Mouse (Mus musculus) heart, adult 9 months (tissue): Measurements from ENCODE around the gene Ubash3a.

Source experiments
- DNase-seq, 2 experiments: peaks; one replicate each; pipeline ENCODE4 v3.0.0; 2022; ENCODE audit warnings: low spot score in 2 of 2

Gene Ubash3a

GRCm38 (mm10) chr17:31279541-31279940 is 71.9 kb downstream of the Ubash3a start:
- DNase-seq = no peak

DNA sequence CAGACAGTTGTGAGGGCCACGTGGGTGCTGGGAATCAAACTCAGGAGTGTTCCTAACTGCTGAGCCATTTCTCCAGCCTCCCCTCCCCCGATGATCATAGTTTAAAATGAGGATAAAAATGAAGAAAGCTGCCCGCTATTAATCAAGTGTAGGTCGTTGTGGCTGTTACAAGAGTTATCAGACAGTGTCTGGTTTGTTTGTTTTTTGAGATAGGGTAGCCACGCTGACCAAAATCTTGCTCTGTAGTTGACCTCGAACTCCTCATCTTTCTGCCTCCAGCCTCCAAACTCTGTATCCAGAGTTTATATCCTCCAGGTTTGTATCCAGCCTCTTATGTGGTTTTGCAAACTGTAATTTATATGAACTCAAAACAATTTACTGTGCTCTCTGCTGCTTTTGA is 72.6 kb downstream of the Ubash3a start:
- no peak for DNase-seq

- no peak for DNase-seq
Observed at GRCm38 (mm10) chr17:31281830-31282686, 74.4 kb downstream of the Ubash3a start.

GRCm38 (mm10) chr17:31282687-31283053 is 75.0 kb downstream of the Ubash3a start:
- no peak for DNase-seq

GRCm38 (mm10) chr17:31285867-31286266 is 78.2 kb downstream of the Ubash3a start:
- DNase-seq = no peak

- DNase-seq = no peak
Observed at GRCm38 (mm10) chr17:31286492-31286891, 78.8 kb downstream of the Ubash3a start, which contains the start of gene Slc37a1. Slc37a1 (plus strand) TSS chr17:31286792.

DNA sequence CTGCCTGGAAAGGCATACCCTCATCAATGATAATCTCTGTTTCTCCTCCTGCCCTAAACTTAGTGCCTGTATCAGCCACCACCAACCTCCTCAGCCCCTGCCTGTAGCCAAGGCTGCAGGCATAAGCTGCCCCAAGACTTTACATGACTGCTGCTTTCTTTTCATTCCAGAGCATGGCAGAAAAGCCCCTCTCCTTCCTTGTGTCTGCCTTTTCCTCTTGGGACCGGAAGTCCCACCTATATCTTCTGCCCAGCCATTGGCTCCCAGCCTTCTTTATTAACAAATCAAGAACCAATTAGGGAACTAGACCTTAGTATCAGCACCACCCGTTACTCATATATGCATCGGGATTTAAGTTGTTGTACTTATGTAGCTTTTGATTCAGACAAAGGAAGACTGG is 79.5 kb downstream of the Ubash3a start:
- no peak for DNase-seq

DNA sequence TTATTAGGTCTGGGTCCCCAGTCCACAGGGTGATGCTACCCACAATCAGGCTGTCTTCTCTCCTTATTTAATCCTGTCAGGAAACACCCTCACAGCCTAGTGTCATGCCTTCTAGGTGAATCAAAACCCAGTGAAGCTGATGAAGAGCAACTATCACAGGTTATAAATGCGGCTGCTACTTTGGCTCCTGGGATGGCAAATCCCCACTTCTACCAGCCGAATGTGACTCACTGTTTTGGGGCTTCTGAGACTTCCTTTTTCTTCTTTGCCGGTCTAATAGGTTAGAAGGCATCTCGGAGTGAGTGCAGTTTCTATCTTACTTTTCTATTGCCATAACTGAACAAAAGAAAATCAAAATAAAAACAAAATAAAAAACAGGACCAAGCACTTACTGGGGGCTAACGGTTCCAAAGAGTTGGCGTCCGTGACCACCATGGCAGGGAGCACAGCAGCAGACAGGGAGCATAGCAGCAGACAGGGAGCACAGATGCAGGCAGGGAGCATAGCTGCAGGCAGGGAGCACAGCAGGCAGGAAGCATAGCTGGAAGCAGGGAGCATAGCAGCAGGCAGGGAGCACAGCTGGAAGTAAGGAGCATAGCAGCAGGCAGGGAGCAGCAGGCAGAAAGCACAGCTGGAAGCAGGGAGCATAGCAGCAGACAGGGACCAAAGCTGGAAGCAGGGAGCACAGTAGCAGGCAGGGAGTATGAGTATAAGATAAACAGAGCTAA is 81.5 kb downstream of the Ubash3a start:
- DNase-seq = no peak

DNA sequence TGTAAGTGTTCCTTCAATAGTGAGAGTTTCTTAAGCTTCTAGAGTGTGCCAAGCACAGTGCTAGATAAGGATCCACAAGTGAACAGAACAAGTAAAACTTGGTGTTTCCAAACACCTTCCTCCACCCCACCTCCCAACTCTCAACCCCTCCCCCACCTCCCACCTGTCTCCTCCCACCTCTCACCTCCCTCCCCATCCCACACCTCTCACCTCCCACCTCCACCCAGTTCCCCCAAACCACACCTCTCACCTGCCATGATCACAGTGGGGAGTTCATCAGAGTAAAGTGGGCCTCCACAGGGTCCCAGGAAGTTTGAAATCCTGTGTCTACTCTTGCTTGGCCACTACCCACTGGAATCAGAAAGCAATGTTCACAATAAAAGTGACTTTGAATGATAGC is 82.6 kb downstream of the Ubash3a start:
- no peak for DNase-seq

DNA sequence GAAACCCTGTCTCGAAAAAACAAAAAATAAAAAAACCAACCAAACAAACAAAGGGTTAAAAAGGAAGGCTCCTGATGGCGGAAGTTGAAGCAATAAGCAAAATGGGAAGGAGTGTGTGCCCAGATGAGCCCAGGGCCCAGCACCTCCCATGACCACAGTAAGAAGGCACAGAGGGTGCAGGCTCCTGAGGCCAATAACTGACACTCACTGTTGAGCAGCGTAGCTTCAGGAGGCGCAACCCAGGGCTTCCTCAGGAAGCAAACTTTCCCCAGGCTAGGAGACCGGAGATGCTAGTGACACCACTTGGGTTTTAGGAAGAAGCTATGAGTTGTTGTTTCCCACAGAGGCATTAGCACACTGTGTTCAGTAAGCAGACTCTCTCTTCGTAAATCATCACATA is 83.2 kb downstream of the Ubash3a start:
- DNase-seq = no peak

GRCm38 (mm10) chr17:31294363-31295214 is 86.9 kb downstream of the Ubash3a start:
- DNase-seq = no peak

DNA sequence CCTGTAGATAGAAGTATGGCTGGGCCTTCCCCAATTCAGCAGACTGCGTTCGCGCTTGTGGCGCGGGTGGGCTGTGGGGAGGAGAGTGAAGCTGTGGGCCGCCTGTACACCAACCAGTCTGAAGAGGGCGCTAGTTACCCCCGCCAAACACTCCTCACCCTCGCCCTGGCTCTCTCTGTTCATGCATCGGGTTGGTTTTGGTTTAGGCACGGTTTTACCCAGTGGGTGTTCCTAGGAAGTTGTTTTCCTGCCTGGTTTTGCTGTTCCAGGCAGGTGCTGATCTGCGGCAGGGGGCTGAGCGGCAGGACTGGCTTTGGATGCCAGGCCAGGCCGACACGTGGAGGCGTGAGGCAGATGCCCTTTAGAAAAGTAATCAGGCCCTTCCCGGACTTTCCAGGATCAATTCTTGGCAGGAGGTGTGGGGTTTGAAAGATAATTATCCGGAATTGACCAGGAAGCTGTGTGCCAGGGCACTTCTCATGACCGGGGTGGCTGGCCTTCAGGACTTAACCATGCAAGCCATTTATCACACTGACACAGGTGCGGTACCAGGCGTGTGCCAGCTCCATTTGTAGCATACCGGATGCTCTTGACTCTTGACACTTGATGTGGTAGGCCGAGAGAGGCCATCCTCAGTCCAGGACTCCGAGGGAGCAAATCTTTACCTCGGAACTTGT is 87.7 kb downstream of the Ubash3a start:
- no peak for DNase-seq

GRCm38 (mm10) chr17:31295892-31296781 is 88.5 kb downstream of the Ubash3a start:
- peak; percentile 80 to 82 for DNase-seq
